Comparison of ENCODE assay signal across 7 mouse cellular contexts in the genomic region with DNA sequence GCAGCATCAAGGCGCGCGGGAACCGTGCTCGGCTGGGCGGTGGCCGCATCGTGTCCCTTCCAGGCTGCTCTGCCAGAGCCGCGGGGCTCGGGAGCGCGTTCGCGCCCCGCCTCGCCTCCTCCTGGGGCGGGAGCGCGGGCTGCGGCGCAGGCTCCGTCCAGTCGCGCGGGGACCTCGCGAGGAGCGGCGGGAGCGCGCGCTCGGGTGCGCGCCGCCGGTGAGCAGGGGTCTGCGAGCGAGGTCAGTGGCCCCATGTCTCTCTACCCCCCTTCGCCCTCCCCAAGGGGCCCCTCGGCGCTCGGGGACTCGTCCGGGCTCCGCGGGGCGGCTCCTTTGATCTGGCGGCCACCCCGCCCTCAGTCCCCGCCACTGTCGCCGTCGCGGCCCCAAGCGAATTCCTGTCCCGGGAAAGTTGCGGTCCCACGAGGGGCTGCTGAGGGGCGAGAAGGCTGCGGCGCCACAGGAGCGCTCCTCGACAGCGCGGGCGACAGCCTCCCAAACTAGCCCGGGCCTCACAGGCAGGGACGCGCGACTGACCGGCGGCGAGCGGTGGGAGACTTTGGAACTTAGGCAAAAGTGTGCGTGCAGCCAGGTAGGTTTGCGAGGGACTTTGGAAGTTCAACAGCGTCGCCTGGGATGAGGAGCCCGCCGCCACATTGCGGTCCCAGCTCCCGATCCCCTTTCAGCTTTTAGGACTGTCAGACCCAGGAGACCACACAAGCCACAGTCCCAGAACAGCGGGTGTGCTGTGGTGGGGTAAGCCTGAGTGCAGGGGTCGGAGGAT. TPM values are rescaled to one million over a fixed set of nuclear protein-coding genes. Genes with fewer than 3 reads are reported as not detected.
A peak's percentile ranks its signal among the peaks of the same experiment; 100 is the strongest.
DNase-seq lines count a peak whose midpoint lies in the region; ATAC-seq and TF ChIP-seq lines count a peak whose summit lies in the region.

A gene (minus strand): TSS at position 49 of the 784 bp plus-strand sequence.

- H3K4me1 ChIP-seq in E14TG2a.4 (replicated peaks; ENCODE audit: low read depth, low read length): peaks cover 35% of the 10 kb centered on the region
- no peaks in the 10 kb centered on the region for H3K4me1 ChIP-seq in embryonic facial prominence, embryonic 11.5 days (ENCODE audit: control insufficient read depth, insufficient read depth, low read length)
- H3K4me1 ChIP-seq in limb, embryonic 12.5 days (replicated peaks): peaks cover 5% of the 10 kb centered on the region
- peaks cover 9% of the 10 kb centered on the region for H3K4me1 ChIP-seq in midbrain, embryonic 11.5 days (ENCODE audit: control insufficient read depth, insufficient read depth, low read length)

- no peaks in the 10 kb centered on the region for H3K79me2 ChIP-seq in C2C12 (ENCODE audit: control insufficient read depth, insufficient read depth)

- H3K36me3 ChIP-seq in C2C12 (ENCODE audit: control insufficient read depth, insufficient read depth): no peaks in the 10 kb centered on the region
- no peaks in the 10 kb centered on the region for H3K36me3 ChIP-seq in E14TG2a.4 (ENCODE audit: insufficient read depth, low read length)
- no peaks in the 10 kb centered on the region for H3K36me3 ChIP-seq in embryonic facial prominence, embryonic 11.5 days (replicated peaks; ENCODE audit: control insufficient read depth, insufficient read depth, low read depth, low read length)
- H3K36me3 ChIP-seq in limb, embryonic 12.5 days: no peaks in the 10 kb centered on the region
- H3K36me3 ChIP-seq in midbrain, embryonic 11.5 days (ENCODE audit: control insufficient read depth, insufficient read depth, low read length): no peaks in the 10 kb centered on the region

- H3K4me3 ChIP-seq in C2C12 (ENCODE audit: insufficient read depth, poor library complexity, severe bottlenecking) (peak within 1 kb of the TSS; percentile 30), E14TG2a.4 (replicated peaks; ENCODE audit: low read length) (peak within 1 kb of the TSS; percentile 92)
- peak within 1 kb of the TSS; percentile 60 for H3K4me3 ChIP-seq in embryonic facial prominence, embryonic 11.5 days (ENCODE audit: low read depth, low read length)
- peak within 1 kb of the TSS; percentile 71 for H3K4me3 ChIP-seq in limb, embryonic 12.5 days (replicated peaks)
- peak within 1 kb of the TSS; percentile 57 for H3K4me3 ChIP-seq in midbrain, embryonic 11.5 days (ENCODE audit: low read depth, low read length)

- no peak within 1 kb of the TSS for H3K27ac ChIP-seq in embryonic facial prominence, embryonic 11.5 days (replicated peaks; ENCODE audit: low read depth, low read length)
- no peak within 1 kb of the TSS for H3K27ac ChIP-seq in limb, embryonic 12.5 days
- H3K27ac ChIP-seq in midbrain, embryonic 11.5 days (ENCODE audit: low read depth, low read length): no peak within 1 kb of the TSS

- no peaks in the 10 kb centered on the region for H3K9me3 ChIP-seq in E14TG2a.4 (ENCODE audit: low read length)
- no peaks in the 10 kb centered on the region for H3K9me3 ChIP-seq in embryonic facial prominence, embryonic 11.5 days (replicated peaks; ENCODE audit: control insufficient read depth, low read length)
- H3K9me3 ChIP-seq in limb, embryonic 12.5 days: no peaks in the 10 kb centered on the region
- H3K9me3 ChIP-seq in midbrain, embryonic 11.5 days (ENCODE audit: control insufficient read depth, low read length): no peaks in the 10 kb centered on the region

- H3K4me2 ChIP-seq in embryonic facial prominence, embryonic 11.5 days (ENCODE audit: low read depth, low read length): peak within 1 kb of the TSS; percentile 84
- peak within 1 kb of the TSS; percentile 93 for H3K4me2 ChIP-seq in limb, embryonic 12.5 days
- peak within 1 kb of the TSS; percentile 93 for H3K4me2 ChIP-seq in midbrain, embryonic 11.5 days

- peak within 1 kb of the TSS; percentile 74 for H3K9ac ChIP-seq in embryonic facial prominence, embryonic 11.5 days (replicated peaks; ENCODE audit: low read length)
- peak within 1 kb of the TSS; percentile 77 for H3K9ac ChIP-seq in limb, embryonic 12.5 days (replicated peaks)
- H3K9ac ChIP-seq in midbrain, embryonic 11.5 days (ENCODE audit: low read length): peak within 1 kb of the TSS; percentile 65

- TF ChIP-seq CTCF in C2C12 (IDR thresholded peaks at IDR 0.05; ENCODE audit: control insufficient read depth, insufficient read depth, insufficient read length) (no peak), E14TG2a.4 (conservative IDR thresholded peaks at IDR 0.05; ENCODE audit: low read length) (no peak)

- ATAC-seq in embryonic facial prominence, embryonic 11.5 days (replicated peaks; ENCODE audit: insufficient number of reproducible peaks, low FRiP score, low TSS enrichment, low read depth): peak; percentile 17; the same call in 1 of the 2 replicates
- peak; percentile 66; the same call in 1 of the 2 replicates for ATAC-seq in limb, embryonic 12.5 days (ENCODE audit: insufficient number of reproducible peaks, insufficient read depth, low FRiP score, low TSS enrichment, low read depth)
- ATAC-seq in midbrain, embryonic 11.5 days (ENCODE audit: low FRiP score): peak; percentile 88

- no peaks in the 10 kb centered on the region for H3K79me3 ChIP-seq in C2C12 (ENCODE audit: low read depth)

- peak within 1 kb of the TSS; percentile 59 for H3ac ChIP-seq in C2C12 (ENCODE audit: control insufficient read depth, insufficient read length, low read depth)

- H3K27me3 ChIP-seq in C2C12 (ENCODE audit: control insufficient read depth, insufficient read depth, insufficient read length) (peaks cover 6% of the 10 kb centered on the region), E14TG2a.4 (ENCODE audit: insufficient read depth, low read length) (peaks cover 29% of the 10 kb centered on the region)
- H3K27me3 ChIP-seq in embryonic facial prominence, embryonic 11.5 days (ENCODE audit: control insufficient read depth, insufficient read depth, low read length): peaks cover 3% of the 10 kb centered on the region; the same call in 1 of the 2 replicates
- H3K27me3 ChIP-seq in limb, embryonic 12.5 days: peaks cover 38% of the 10 kb centered on the region
- H3K27me3 ChIP-seq in midbrain, embryonic 11.5 days (ENCODE audit: control insufficient read depth, insufficient read depth, low read length): peaks cover 23% of the 10 kb centered on the region

- DNase-seq in embryonic facial prominence, embryonic 11.5 days (ENCODE audit: low spot score): peak; percentile 63
- DNase-seq in heart, postnatal 4 days: peak; percentile 48
- DNase-seq in midbrain, embryonic 11.5 days (ENCODE audit: low spot score, missing footprints): peak; percentile 97
- DNase-seq in testis, postnatal 14 days (ENCODE audit: low spot score): peak; percentile 29

- 1% methylated on average over 82 of the region's 86 CpGs for WGBS in embryonic facial prominence, embryonic 11.5 days
- WGBS in limb, embryonic 12.5 days: under 1% methylated on average over 86 of the region's 86 CpGs
- WGBS in midbrain, embryonic 11.5 days: under 1% methylated on average over 80 of the region's 86 CpGs

TF ChIP-seq in C2C12, 6 proteins besides CTCF, POLR2A, EP300 and RAD21:
- TF ChIP-seq MYOG (IDR thresholded peaks at IDR 0.05; ENCODE audit: control insufficient read depth, extremely low read depth, insufficient read length) (no peak), MYOD1 (IDR thresholded peaks at IDR 0.05; ENCODE audit: control insufficient read depth, insufficient read length, low read depth) (no peak), FOSL1 (IDR thresholded peaks at IDR 0.05; ENCODE audit: insufficient read depth, low read length, poor library complexity, severe bottlenecking) (no peak), MAX (IDR thresholded peaks at IDR 0.05) (no peak), USF1 (IDR thresholded peaks at IDR 0.05; ENCODE audit: low read depth) (no peak), CEBPB (IDR thresholded peaks at IDR 0.05; ENCODE audit: low read depth) (no peak)

RNA-seq across cellular contexts. Expression of the gene that starts here (rescaled TPM):
- polyA plus RNA-seq in C2C12 (2012; fragmentation: generic; extraction: Trizol): 0.18 TPM
- polyA plus RNA-seq in embryonic facial prominence, embryonic 11.5 days (2014; fragmentation: Nextera tagmentation; extraction: Ambion mirVana): 0.34 and 0.98 TPM in 2 replicates
- 1 to 10 TPM in 1 of 2 experiments, under 1 TPM in 1; 0.52 to 1.0 TPM for total RNA-seq in heart, postnatal 4 days (2021)
- 1.7 and 1.9 TPM in 2 replicates for polyA plus RNA-seq in limb, embryonic 12.5 days (2016; fragmentation: Nextera tagmentation; extraction: Ambion mirVana)
- polyA plus RNA-seq in midbrain, embryonic 11.5 days (2014; fragmentation: Nextera tagmentation; extraction: Ambion mirVana): 0.52 and 0.53 TPM in 2 replicates

Comparison
In these comparisons a context has a peak if more than half of its experiments do, and no peak if none do; other contexts are left out.
1. Peak in DNase-seq, ATAC-seq, H3K4me3 ChIP-seq, H3K9ac ChIP-seq and H3K4me2 ChIP-seq in embryonic facial prominence, embryonic 11.5 days; RNA of the gene not detected or under 1 TPM.
2. Peak in DNase-seq, ATAC-seq, H3K4me3 ChIP-seq, H3K9ac ChIP-seq and H3K4me2 ChIP-seq in midbrain, embryonic 11.5 days; RNA of the gene not detected or under 1 TPM.
3. H3K4me3 ChIP-seq: peak in every context shown above with its lines; median percentile 92 in E14TG2a.4; 71 in limb, embryonic 12.5 days; 60 in embryonic facial prominence, embryonic 11.5 days; 57 in midbrain, embryonic 11.5 days; 30 in C2C12.
4. ATAC-seq: peak in every context shown above with its lines; median percentile 88 in midbrain, embryonic 11.5 days; 66 in limb, embryonic 12.5 days; 17 in embryonic facial prominence, embryonic 11.5 days.
5. DNase-seq: peak in every context shown above with its lines; median percentile 97 in midbrain, embryonic 11.5 days; 63 in embryonic facial prominence, embryonic 11.5 days; 48 in heart, postnatal 4 days; 29 in testis, postnatal 14 days.